Mouse (Mus musculus) fat pad, adult 2 months (tissue): ENCODE data around the gene Syce2.

ENCODE experiments used
- DNase-seq: peaks from one replicate; pipeline ENCODE4 v3.0.0-alpha.2; 2011; ENCODE audit warnings: low read depth, low spot score; ENCODE audit errors: extremely low read depth

Gene Syce2

DNA sequence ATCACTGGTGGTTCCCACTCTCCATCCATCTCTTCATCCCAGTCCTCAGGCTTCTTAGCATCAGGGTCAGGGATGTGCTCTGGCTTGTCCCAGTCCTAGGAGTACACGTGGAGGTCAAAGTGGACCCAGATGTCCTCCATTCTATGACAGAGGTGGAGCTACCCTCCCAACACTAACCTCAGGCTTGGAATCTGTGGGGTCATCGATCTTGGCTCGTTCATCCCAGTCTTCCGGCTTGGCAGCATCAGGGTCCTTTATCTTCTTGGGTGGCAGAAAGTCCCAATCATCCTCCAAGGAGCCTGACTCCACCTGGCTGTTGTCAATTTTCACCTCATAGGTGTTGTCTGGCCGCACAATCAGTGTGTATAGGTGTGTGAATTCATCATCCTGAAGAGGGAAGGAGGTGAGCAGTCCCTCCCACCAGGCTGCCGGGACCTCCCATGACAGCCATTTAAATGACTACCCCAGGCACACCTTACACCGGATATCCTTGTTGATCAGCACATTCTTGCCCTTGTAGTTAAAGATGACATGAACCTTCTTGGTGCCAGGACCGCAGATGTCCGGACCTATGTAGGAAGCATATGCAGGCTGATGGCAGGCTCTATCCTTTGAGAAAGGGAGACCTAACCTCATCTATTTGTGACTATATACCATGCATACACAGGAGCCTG is 27.4 kb upstream of the Syce2 start:
- no peak for DNase-seq

DNA sequence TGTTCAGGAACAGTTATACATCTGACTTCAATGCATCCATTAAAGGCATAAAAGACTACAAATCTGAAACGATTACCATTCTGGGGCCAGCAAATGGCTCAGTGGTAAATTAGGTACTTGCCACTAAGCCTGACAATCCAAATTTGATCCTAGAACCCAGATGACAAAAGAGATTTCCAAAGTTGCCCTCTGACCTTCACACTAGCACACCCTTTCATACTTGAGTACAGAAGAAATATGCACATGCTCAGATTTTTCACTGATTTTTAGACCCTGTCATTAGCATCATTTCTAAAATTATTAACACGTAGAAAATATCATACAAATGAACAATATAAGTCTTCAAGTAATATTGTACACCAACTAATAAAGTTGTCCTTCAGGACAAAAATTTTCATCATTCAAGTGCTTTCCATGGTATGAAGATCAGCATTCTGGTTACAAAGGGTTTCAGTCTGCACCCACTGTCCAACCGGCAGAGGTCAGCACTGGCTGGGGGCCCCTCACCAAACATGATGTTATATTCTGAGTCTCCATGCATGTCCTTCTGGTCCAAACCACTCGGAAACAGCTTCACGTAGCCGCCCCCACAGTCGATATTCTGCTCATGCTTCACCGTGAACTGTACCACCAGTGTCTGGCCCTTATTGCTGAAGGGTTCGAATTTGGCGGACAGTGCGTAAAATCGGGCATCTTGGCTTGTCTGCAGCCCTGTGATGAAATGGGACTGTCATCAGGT is 26.4 kb upstream of the Syce2 start:
- DNase-seq = no peak

DNA sequence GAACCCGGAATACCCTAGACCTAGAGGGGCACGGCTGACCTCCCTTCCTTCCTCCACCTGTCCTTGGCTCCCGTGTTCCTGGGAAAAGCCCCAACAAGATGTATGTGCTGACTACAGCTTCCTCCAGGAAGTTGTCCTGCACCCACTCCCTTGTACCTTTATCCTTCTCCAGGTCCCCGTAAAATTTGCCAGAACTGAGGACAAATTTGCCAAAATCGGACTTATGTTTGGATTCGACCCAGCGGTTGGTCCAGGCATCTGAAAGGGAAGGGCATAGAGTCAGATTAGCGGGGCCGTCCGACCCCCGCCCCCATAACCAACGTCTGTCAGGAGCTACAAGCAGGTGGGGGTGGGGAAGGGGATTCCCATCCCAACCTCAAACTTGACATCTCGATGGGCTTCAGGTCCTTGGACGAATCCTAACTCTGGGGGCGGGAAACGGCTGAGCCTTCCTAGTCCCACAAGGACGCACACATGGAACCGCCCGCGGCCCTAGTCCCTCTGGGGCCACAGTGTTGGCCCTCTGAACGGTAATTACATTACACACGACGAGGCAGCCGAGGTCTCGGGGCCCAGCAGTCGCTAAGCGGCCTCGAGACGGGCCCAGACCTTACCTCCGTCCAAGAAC is 25.7 kb upstream of the Syce2 start:
- DNase-seq = no peak

DNA sequence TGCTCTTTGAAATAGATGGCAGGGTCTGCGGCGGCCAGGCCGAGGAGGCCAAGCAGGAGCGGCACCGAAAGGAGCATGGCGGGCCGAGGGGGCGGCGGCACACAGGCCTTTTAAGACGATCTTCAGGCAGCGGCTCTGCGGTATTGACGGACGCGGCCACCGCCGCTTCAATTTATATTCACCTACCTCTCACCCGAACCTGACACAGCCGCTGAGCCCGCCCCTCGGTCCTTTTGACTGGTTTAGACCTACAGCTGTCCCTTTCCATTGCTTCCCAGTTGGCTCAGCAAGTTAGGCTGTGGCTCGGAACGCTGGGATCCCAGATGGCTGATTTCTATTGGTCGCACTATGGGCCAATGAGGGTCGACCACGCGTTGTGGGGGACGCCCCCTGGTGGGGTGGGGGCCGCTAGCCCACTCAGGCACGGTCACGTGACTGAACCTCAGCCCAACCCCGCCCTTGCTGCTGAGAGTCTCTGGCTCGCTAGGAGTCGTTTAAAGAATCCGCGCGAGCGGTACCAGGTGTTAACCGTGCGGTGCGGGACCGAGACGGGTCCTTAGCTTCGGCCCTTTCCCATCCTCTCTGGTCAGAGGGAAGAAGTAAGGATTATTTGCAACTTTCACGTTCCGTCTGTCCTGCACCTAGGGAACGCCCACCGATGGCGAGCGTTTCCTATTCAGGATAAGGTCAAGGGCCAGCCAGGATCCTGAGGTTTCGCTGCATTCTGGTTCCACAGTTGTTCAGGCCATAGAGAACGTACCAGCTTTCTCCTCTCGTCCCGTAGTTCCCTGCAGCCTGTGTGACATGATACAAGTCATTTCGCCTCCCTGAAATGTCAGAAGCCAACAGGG is 25.0 kb upstream of the Syce2 start, which contains the start of gene Calr:
Gene Calr, minus strand, starts transcription at position 213 of the 851 bp plus-strand sequence.
- DNase-seq = peak; percentile 98

DNA sequence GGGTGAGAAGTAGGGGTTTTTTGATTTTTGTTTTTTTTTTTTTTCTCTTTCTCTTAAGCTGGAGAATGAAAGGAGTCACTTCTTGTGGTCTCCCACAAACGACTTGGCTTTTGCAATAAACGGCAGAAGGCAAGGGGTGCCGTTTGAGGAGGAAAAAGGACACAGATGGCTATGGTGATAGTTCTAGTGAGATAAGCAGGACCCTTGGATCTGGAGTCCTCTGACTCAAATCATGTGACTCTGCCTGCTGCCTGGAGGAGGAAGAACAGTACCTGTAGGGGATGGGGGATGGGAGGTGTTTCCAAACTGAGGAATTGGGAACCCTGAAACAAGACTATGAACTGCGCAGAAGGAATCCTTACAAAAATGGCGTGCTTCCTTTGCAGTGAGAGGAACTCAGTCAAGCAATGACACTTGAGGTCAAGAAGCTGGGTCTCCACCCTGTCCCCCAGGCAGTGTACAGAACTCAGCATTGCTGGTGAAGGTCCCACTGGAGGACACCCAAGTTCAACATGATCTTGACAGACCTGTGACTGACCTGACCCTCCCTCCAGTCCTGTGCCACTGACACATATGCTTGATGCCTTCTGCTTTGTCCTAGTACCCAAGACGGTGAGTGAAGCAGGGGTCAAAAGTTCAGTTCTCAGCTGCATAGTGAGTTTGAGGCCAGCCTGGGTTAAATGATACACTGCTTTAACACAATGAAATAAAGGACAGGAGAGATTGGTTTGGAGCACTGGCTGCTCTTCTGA is 24.1 kb upstream of the Syce2 start:
- DNase-seq = no peak

DNA sequence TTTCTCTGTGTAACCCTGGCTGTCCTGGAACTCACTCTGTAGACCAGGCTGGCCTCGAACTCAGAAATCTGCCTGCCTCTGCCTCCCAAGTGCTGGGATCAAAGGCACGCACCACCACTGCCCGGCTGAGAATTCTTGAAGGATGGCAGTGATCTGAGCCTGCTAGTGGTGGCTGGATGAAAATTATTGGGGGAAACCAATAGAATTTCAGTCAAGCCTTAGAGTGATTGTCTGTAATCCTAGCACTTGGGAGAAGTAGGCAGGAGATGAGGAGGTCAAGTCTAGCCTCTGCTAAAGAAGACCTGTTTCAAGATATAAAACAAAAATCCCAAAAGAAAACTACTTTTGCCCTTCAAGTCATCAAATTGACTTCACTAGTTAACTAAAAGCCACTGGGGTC is 15.5 kb upstream of the Syce2 start:
- no peak for DNase-seq

DNA sequence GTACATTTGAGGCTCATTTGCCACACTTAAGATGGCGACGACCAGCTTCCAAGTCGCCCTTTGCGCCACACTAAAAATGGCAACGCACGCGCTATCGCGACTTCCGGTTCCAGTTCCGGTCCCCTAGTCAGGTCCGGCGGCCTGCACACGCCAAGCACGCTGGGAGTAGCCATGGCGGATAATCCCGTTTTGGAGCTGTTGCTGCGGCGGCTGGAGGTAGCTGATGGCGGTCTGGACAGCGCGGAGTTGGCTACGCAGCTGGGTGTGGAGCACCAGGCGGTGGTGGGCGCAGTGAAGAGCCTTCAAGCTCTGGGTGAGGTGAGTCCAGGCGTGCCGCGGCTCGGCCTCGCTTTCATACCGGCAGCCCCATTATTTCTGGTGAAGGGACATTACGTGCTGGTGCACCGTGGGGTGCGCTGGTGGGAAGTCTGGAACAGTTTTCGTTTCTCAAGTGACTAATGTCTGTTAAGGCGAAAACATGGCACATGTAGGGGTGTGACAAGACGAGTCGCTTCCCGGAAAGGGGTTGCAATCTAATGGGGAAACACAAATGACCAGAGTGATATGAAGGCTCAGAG is 15.0 kb upstream of the Syce2 start, which contains the start of gene Farsa:
Gene Farsa, plus strand, starts transcription at position 126 of the 578 bp plus-strand sequence.
- peak; percentile 45 for DNase-seq

DNA sequence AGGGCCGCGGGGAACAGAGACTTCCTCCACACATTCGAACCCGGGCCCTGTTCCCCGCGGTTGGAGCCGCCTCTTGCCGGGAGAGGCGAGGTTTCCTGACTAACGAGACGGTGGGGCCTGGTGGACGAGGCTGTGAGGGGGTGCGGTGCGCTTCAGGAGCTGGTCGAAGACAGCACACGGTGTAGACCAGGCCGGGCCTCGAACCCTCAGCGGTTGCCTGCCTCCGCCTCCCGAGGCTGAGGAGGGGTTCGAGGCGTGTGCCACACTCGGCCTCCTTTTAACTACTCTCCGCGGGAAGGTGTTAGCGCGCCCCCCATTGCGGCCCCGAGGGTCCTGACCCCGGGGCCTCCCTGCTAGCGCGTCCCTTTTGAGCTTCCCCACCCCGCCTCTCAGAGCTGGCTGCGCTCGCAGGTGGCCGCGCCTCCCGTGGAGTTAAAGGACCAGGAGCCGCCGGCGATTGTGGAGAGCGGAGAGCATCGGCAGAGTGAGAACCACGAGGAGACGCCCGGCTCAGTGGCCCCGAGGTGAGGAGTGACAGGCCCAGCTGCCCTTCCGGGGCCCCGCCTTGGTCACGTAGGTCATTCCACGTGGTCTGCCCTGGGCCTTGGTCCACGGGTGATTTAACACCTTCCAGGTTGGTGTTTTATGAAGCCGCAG is 526 bp downstream of the Syce2 start:
- no peak for DNase-seq

DNA sequence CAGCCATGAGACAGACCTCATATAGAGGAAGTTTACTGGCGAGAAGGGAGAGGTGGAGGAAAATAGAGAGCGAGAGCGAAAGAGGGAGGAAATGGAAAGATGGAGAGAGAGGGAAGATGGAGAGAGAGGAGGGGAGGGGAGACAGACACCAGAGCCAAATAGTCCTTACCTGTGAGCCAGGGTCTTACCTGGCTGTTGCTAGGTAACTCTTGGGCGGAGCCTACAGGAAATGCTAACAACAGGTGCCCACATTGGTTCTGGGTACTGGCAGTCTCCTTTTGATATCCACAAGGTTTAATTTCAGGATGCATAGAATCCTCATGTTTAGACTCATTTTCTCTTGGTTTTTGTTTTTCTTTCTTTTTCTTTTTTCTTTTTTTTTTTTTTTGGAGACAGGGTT is 1.1 kb downstream of the Syce2 start:
- DNase-seq = no peak

DNA sequence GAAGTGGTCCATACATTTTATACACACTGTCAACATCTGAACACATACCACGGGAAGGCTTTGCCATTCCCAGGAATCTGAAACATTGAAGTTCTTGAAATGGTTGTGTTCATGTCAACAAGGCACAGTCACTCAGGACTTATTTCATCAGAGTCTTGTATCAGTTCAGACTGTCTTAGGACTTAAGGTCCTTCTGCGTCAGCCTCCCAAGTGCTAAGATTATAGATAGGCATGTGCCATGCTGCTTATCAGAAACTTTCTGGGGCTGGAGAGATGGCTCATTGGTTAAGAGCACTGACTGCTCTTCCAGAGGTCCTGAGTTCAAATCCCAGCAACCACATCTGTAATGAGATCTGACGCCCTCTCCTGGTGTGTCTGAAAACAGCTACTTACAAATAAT is 2.4 kb downstream of the Syce2 start:
- no peak for DNase-seq

DNA sequence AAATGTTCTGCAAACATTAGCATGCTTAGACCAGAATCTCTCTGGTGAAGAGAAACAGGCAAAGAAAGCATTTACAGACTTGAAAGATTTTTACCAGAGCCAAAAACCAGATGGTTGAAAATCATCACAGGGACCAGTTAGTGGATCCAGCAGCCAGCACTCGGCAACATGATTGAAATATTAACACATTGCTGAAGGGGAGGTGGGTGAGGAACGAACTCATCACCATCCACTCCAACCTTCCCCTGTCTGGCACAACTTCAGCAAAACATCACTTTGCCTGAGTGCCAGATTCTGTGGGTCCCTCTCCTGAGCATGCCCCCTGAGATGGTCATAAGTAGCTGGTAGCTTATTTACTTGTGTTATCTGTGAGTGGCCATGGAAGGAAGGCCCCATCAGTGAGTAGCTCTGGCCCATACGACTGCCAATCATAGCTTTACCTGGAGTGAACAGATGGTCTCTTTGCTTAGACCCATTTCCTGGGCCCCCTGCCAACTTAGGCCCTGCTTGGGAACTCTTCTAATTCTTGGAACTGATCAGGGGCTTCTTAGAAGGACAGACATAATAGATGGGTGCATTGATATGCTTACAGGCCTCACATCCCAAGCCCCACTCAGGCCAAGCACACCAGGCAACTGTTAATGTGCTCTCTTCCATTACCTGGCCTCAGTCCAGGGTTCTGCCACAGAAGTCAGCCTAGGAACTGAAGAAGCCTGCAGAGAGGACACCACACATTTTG is 5.6 kb downstream of the Syce2 start:
- DNase-seq = no peak

DNA sequence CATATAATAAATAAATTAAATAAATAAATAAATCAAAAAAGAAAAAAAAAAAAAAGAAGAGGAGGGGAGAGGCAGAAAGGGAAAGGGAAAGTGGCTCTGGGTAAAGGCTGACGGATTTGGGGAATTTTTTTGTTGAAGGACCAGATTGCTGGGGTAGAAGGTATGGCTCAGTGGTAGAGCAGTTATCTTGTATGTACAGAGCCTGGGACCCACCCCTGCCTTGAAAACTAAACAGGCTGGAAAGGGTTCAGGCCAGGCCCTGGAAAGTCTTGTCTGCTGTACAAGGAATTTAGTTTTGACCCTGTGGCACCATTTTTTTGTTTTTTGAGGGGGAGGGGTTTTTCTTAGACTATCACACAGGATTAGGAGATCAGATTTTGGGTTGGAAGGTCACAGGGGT is 7.0 kb downstream of the Syce2 start:
- no peak for DNase-seq

DNA sequence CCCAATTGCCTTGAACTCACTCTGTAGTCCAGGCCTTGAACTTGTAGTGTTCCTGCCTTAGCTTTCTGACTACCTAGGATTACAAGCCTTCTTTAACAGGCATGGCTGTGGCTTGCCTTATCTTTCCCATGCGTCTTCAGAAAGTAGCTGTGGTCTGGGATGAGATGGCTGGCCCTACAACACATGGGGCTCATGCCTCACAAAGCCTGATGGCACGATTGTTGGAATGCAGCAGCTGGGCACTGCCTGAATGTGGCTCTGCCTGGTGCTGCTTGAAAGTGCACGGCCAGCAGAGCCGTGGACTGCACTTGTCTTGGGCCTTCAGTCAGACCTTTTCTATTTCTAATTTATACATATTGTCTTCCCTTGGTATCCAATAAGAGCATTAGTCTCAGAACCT is 12.8 kb downstream of the Syce2 start:
- no peak for DNase-seq

DNA sequence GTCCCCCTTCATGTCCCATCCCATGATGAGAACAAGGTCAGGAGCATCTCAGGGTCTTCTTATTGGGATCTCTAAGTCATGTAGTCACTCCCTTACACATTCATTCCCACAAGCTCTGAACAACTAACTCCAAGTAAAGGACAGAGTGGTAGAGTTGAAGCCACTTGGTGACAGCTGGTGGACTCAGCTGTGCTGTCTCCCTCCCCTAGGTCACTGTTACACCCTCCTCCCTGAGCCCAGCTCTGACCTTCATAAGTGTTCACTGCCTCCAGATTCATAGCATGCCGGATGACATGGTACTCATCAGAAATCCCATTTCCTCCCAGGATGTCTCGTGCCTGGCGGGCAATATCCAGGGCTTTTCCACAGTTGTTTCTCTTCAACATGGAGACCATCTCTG is 16.4 kb downstream of the Syce2 start:
- no peak for DNase-seq

DNA sequence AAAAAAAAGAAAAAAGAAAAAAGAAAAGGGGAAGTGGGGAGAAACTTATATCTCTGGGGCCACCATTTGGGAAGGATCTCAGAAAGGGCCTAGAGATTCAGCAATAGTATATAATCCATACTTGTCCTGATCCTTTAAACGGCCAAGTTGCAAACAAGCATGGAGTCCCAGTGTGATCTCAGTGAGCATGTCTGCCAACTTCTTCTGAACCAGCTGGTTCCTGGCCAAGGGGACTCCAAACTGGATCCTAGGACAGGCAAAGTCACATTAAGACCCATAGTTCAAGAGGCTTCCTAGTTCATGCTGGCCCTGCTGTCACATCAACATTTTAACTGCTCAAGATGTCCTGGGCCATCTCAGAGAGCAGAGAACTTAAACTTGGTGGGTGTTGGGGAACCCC is 17.2 kb downstream of the Syce2 start:
- no peak for DNase-seq

DNA sequence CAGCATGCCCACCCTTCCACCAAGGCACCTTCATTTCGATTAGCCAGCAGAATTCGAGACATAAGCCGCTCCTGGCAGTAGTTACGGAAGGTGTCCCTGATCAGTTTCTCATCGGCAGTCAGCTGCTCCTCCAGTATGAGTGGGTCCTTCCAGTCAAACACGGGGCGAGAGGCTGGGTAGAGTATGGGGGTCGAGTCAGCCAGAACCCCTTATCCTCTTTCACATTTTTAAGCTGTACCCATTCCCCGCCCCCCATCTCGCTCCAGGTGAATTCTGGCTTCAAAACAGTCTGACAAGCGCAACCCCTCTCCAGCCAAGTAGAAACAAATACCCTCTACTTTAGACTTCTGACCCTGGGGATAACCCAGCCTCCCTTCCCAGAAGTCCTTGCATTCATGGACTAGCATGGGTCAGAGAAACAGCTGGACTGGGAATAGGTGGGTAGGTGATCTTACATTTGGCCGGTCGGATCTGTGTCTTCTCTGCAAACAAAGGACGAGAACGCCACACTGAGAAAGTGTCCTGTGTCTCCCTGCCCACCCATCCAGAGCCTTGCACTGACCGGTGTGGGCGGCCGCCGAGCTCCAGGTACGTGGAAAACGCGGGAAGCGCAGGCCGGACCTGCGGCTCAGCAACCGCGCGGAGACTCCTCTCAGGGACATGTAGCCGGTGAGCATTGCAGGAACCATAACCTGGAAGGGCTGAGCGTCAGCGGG is 21.2 kb downstream of the Syce2 start:
- no peak for DNase-seq

DNA sequence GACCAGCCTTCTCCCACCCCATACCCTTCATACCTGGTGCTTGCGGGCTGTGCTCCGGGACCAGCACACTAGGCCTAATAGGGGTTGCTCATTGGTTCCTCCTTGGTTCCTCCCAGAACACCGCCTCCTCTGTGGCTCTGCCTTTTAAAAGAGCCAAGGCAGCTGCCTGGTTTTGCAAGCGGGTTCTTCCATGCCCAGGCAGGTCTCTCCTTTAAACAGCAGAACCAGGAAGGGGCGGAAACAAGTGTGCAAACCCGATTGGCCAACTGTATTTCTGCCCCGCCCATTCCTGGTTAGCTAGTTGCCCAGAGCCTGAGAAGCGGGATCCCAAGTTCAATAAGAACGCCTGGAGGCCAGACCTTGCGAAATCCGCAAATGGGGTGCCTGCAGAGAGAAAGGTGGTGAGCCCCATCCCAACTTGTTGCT is 21.8 kb downstream of the Syce2 start, which contains the start of gene Gcdh:
Gene Gcdh, minus strand, starts transcription at position 213 of the 426 bp plus-strand sequence.
- peak; percentile 87 for DNase-seq

DNA sequence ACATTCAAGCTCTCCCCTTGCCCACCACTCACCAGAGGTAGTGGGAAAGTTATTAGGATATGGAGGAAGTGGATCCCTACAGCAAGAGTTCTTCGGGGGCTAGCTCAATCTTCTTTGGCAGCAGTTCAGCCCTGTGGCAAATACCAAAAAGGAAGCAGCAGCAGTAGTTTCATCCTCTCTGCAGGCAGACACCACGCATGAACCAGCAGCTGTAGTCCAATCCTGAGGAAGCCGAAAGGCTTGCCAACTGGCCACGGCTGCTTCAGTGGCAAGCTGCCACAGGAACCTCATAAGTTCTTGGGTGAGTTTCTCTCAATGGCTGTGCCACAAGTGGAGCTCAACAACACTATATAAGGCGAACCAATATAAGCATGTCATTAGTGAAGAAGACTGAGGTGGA is 24.1 kb downstream of the Syce2 start:
- DNase-seq = no peak
